Mouse (Mus musculus): ENCODE results near the gene Smtnl1. TPM values are rescaled to one million over a fixed set of nuclear protein-coding genes. Genes with fewer than 3 reads are reported as not detected.

Gene Smtnl1
- polyA plus RNA-seq, 1 experiment from 2014 or later = 0.76 TPM

DNA sequence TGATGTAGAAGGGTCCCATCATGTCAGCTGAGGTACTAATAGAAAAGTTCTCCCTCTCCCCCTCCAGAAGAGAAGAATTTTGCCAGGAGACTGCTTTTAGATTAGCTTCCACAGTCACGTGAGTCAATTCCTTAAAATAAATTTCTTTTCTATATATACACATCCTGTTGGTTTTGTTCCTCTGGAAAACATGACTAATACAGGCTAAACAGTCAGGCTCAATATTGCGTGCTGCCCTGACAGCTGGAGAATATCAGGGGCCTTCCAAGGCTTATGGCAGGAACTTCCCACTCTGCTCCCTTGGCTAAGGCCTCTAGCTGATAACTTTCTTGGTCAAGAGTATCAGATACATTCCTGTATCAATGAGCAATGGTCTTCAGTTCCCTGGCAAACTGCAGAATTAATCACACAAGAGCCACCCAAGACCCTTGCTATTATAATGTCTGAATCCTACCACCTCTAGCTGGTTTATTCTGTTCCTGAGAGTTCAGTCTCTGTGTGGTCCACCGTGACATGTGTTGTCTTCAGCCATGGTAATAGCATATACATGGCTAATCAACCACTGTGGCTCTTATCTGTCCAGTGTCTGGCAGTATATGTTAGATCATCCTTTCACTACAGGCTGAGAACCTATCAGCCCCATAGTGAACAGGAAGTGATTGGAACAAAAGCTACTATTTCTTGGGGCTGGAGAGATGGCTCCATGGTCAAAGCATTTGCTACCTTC is 38.4 kb downstream of the Smtnl1 start:
- no peak for ATAC-seq (ENCODE audit: insufficient number of reproducible peaks, low FRiP score, low TSS enrichment, low read depth)
- Histone ChIP-seq H3K27me3 (no peaks in the 10 kb centered on the region), H3K4me1 (no peaks in the 10 kb centered on the region), H3K4me3 (no peak overlapping the region), H3K9me3 (no peaks in the 10 kb centered on the region), H3K27ac (no peak overlapping the region), H3K4me2 (no peak overlapping the region), H3K9ac (no peak overlapping the region), H3K36me3 (no peaks in the 10 kb centered on the region)
- 74% methylated on average over 3 of the region's 3 CpGs for WGBS

DNA sequence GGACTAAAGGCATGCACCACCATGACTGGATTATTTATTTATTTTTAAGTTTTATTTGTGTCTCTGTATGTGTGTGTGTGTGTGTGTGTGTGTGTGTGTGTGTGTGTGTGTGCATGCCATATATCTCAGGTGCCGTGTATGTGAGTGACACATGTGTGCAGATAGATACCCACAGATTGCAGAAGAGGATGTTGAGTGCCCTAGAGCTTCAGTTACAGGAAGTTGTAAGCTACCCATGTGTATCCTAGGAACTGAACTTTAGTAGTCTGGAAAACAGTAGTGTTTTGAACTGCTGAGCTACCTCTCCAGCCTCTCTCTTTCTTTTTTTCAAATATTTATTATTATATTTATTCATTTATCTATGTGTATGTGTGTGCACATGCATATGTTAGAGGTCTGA is 39.1 kb downstream of the Smtnl1 start:
- H3K9me3 ChIP-seq = no peaks in the 10 kb centered on the region
- no peaks in the 10 kb centered on the region for H3K4me1 ChIP-seq
- 63% methylated on average over 1 of the region's 1 CpGs for WGBS
- H3K9ac ChIP-seq = no peak overlapping the region
- no peaks in the 10 kb centered on the region for H3K36me3 ChIP-seq
- no peak overlapping the region for H3K4me3 ChIP-seq
- H3K4me2 ChIP-seq = no peak overlapping the region
- no peaks in the 10 kb centered on the region for H3K27me3 ChIP-seq
- no peak for ATAC-seq (ENCODE audit: insufficient number of reproducible peaks, low FRiP score, low TSS enrichment, low read depth)
- H3K27ac ChIP-seq = no peak overlapping the region

GRCm38 (mm10) chr2:84779210-84779609 is 43.2 kb downstream of the Smtnl1 start:
- WGBS = 61% methylated on average over 6 of the region's 6 CpGs

DNA sequence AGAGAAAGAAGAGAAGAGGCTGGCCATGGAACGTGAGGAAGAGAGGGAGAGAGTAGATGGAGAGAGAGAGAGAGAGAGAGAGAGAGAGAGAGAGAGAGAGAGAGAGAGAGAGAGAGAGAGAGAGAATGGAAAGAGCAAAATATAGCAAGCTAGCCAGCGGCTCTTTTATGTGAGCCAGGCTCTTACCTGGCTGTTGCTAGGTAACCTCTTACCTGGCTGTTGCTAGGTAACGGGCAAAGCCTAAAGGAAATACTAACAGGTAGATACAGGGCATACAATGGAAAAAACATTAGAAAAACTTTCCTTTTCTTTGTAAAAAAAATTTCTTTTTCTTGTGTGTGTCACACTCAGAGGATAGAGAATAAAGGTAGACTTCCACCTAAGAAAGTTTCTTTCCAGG is 44.7 kb downstream of the Smtnl1 start:
- Histone ChIP-seq H3K9me3 (no peaks in the 10 kb centered on the region), H3K36me3 (no peaks in the 10 kb centered on the region), H3K9ac (no peak overlapping the region), H3K4me3 (no peak overlapping the region), H3K27me3 (no peaks in the 10 kb centered on the region), H3K4me2 (no peak overlapping the region), H3K27ac (no peak overlapping the region), H3K4me1 (peaks cover 14% of the 10 kb centered on the region)
- ATAC-seq (ENCODE audit: insufficient number of reproducible peaks, low FRiP score, low TSS enrichment, low read depth) = no peak
- WGBS = 46% methylated on average over 3 of the region's 3 CpGs

More at GRCm38 (mm10) chr2:84779210-84779609, 43.2 kb downstream of the Smtnl1 start:
- Histone ChIP-seq H3K4me2 (no peak overlapping the region), H3K36me3 (no peaks in the 10 kb centered on the region), H3K27ac (no peak overlapping the region), H3K27me3 (no peaks in the 10 kb centered on the region), H3K4me3 (no peak overlapping the region), H3K9ac (no peak overlapping the region), H3K9me3 (no peaks in the 10 kb centered on the region), H3K4me1 (peaks cover 12% of the 10 kb centered on the region)
- ATAC-seq (ENCODE audit: insufficient number of reproducible peaks, low FRiP score, low TSS enrichment, low read depth) = no peak

- WGBS = 81% methylated on average over 6 of the region's 6 CpGs
- H3K4me3 ChIP-seq = no peak overlapping the region
- H3K4me2 ChIP-seq = no peak overlapping the region
- no peak overlapping the region for H3K9ac ChIP-seq
- H3K36me3 ChIP-seq = no peaks in the 10 kb centered on the region
- H3K9me3 ChIP-seq = no peaks in the 10 kb centered on the region
- no peaks in the 10 kb centered on the region for H3K27me3 ChIP-seq
- ATAC-seq (ENCODE audit: insufficient number of reproducible peaks, low FRiP score, low TSS enrichment, low read depth) = no peak
- H3K4me1 ChIP-seq = peaks cover 14% of the 10 kb centered on the region
- no peak overlapping the region for H3K27ac ChIP-seq
Observed at GRCm38 (mm10) chr2:84775665-84776064, 46.8 kb downstream of the Smtnl1 start.

GRCm38 (mm10) chr2:84775241-84775640 is 47.2 kb downstream of the Smtnl1 start, which contains the start of gene Serping1:
TSS of gene Serping1 (minus strand) at chr2:84775444.
- WGBS = 61% methylated on average over 9 of the region's 9 CpGs
- H3K4me1 ChIP-seq = peaks cover 14% of the 10 kb centered on the region
- peak within 1 kb of the TSS; percentile 36 for H3K4me3 ChIP-seq
- H3K27ac ChIP-seq = peak within 1 kb of the TSS; percentile 33; the same call in 1 of the 2 replicates
- no peaks in the 10 kb centered on the region for H3K9me3 ChIP-seq
- no peaks in the 10 kb centered on the region for H3K36me3 ChIP-seq
- peak within 1 kb of the TSS; percentile 58 for H3K4me2 ChIP-seq
- no peaks in the 10 kb centered on the region for H3K27me3 ChIP-seq
- peak within 1 kb of the TSS; percentile 37 for H3K9ac ChIP-seq
- ATAC-seq (ENCODE audit: insufficient number of reproducible peaks, low FRiP score, low TSS enrichment, low read depth) = no peak

DNA sequence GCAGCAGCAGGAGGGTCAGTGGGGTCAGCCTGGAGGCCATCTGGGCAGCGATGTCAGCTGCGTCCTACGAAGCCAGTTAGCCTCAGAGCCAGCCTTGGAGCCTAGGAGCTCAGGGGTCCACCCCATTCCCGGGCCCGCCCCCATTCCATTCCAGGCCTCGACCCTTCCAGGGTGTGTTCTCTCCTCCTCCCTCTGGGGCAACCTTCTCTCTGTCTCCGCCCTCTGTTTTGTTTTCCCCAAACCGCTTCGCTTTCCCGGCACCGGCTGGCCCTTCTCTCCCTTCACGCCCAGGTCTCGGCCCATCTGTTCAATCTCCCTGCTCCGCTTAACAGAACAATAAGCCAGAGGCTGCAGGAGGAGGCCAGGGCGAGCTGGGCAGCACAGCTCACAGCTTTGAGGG is 47.7 kb downstream of the Smtnl1 start:
- WGBS = 2% methylated on average over 14 of the region's 15 CpGs
- H3K4me2 ChIP-seq = peak overlapping the region; percentile 58
- peak overlapping the region; percentile 33; the same call in 1 of the 2 replicates for H3K27ac ChIP-seq
- peak overlapping the region; percentile 37 for H3K9ac ChIP-seq
- peak; percentile 81 for ATAC-seq (ENCODE audit: insufficient number of reproducible peaks, low FRiP score, low TSS enrichment, low read depth)
- no peaks in the 10 kb centered on the region for H3K36me3 ChIP-seq
- peaks cover 14% of the 10 kb centered on the region for H3K4me1 ChIP-seq
- H3K27me3 ChIP-seq = no peaks in the 10 kb centered on the region
- no peaks in the 10 kb centered on the region for H3K9me3 ChIP-seq
- H3K4me3 ChIP-seq = peak overlapping the region; percentile 36

DNA sequence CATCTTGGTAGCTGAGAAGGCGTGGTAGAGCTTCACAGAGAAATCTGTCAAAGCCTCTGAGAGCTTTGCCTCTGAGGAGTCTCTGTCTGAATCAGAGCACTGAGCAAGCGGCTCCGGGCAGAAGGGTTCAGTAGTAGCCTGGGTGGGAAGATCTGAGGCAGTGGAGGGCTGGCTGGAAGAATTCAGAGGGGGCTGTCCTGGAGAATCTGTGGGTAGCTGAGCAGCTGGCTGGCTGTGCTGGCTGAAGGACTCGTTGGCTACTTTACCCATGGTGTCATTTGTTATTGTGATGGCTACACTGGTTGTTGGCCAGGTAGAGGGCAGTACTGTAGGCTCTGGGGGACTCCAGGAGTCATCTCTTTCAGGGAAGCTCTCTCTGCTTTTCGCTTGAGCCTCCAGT is 49.3 kb downstream of the Smtnl1 start:
- Histone ChIP-seq H3K9me3 (no peaks in the 10 kb centered on the region), H3K4me2 (no peak overlapping the region), H3K27me3 (no peaks in the 10 kb centered on the region), H3K9ac (no peak overlapping the region), H3K36me3 (no peaks in the 10 kb centered on the region), H3K4me1 (peaks cover 14% of the 10 kb centered on the region), H3K4me3 (no peak overlapping the region), H3K27ac (no peak overlapping the region)
- ATAC-seq (ENCODE audit: insufficient number of reproducible peaks, low FRiP score, low TSS enrichment, low read depth) = no peak
- WGBS = 71% methylated on average over 5 of the region's 5 CpGs

- H3K9me3 ChIP-seq = no peaks in the 10 kb centered on the region
- H3K27me3 ChIP-seq = no peaks in the 10 kb centered on the region
- no peaks in the 10 kb centered on the region for H3K36me3 ChIP-seq
- no peak for ATAC-seq (ENCODE audit: insufficient number of reproducible peaks, low FRiP score, low TSS enrichment, low read depth)
- no peak overlapping the region for H3K4me2 ChIP-seq
- H3K27ac ChIP-seq = no peak overlapping the region
- peaks cover 14% of the 10 kb centered on the region for H3K4me1 ChIP-seq
- H3K4me3 ChIP-seq = no peak overlapping the region
- 80% methylated on average over 4 of the region's 4 CpGs for WGBS
- no peak overlapping the region for H3K9ac ChIP-seq
Observed at GRCm38 (mm10) chr2:84772454-84772853, 50.0 kb downstream of the Smtnl1 start.

DNA sequence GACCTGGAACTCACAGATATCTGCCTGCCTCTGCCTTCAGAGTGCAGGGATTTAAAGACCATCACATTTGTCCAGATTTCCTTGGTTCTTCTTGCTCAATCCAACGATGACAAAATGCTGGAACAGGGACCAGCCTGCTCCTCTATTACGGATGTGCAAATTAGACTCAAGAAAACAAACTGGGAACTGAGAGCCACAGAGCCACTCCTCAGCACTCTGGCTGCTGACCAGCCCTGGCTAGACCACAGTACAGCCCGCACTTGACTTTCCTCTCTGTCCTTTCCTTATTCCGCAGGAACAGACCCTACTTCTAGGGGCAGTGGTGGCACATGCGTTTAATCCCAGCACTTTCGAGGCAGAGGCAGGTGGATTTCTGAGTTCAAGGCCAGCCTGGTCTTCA is 52.0 kb downstream of the Smtnl1 start:
- no peaks in the 10 kb centered on the region for H3K9me3 ChIP-seq
- no peak for ATAC-seq (ENCODE audit: insufficient number of reproducible peaks, low FRiP score, low TSS enrichment, low read depth)
- H3K4me1 ChIP-seq = peaks cover 12% of the 10 kb centered on the region

GRCm38 (mm10) chr2:84762818-84763217 is 59.6 kb downstream of the Smtnl1 start:
- Histone ChIP-seq H3K9me3 (no peaks in the 10 kb centered on the region), H3K9ac (no peak overlapping the region), H3K4me2 (no peak overlapping the region), H3K27me3 (no peaks in the 10 kb centered on the region), H3K27ac (no peak overlapping the region), H3K36me3 (no peaks in the 10 kb centered on the region), H3K4me3 (no peak overlapping the region), H3K4me1 (no peaks in the 10 kb centered on the region)
- WGBS = 61% methylated on average over 1 of the region's 1 CpGs
- no peak for ATAC-seq (ENCODE audit: insufficient number of reproducible peaks, low FRiP score, low TSS enrichment, low read depth)

More for the DNA sequence above, 52.0 kb downstream of the Smtnl1 start:
- Histone ChIP-seq H3K4me2 (no peak overlapping the region), H3K36me3 (no peaks in the 10 kb centered on the region), H3K27ac (no peak overlapping the region), H3K4me3 (no peak overlapping the region), H3K27me3 (no peaks in the 10 kb centered on the region), H3K9ac (no peak overlapping the region)
- 75% methylated on average over 6 of the region's 6 CpGs for WGBS

- H3K27ac ChIP-seq = no peak overlapping the region
- ATAC-seq (ENCODE audit: insufficient number of reproducible peaks, low FRiP score, low TSS enrichment, low read depth) = no peak
- no peak overlapping the region for H3K9ac ChIP-seq
- H3K4me2 ChIP-seq = no peak overlapping the region
- H3K9me3 ChIP-seq = no peaks in the 10 kb centered on the region
- H3K4me1 ChIP-seq = no peaks in the 10 kb centered on the region
- H3K36me3 ChIP-seq = no peaks in the 10 kb centered on the region
- no peak overlapping the region for H3K4me3 ChIP-seq
- 51% methylated on average over 4 of the region's 4 CpGs for WGBS
- H3K27me3 ChIP-seq = no peaks in the 10 kb centered on the region
Observed at GRCm38 (mm10) chr2:84762295-84762694, 60.2 kb downstream of the Smtnl1 start.

Data from limb, embryonic 15.5 days (tissue).